Mouse (Mus musculus): ENCODE data around the gene Tecta.

Gene Tecta

GRCm38 (mm10) chr9:42321442-42321841 is 78.3 kb downstream of the Tecta start:
- DNase-seq (ENCODE audit: low read depth, low spot score) = no peak

DNA sequence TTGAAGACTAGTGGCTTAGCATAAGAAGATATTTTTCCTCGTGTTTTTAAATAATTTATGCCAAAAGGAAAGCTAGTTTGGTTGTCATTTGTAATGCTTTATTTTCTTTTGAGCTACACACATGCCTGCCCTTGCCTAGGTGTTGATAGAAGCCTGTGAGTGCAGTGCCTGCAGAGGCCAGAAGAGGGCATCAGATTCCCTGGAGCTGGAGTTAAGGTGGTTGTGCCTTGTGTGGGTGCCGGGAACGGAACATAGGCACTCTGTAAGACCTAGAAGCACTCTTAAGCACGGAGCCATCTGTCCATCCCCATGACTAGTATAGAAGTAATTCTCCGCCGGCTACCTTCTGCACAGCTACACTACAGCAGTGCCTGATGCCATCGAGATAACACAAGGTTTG is 79.1 kb downstream of the Tecta start:
- DNase-seq (ENCODE audit: low read depth, low spot score) = no peak

- DNase-seq (ENCODE audit: low read depth, low spot score) = no peak
Measured at GRCm38 (mm10) chr9:42318455-42318987, 81.2 kb downstream of the Tecta start.

DNA sequence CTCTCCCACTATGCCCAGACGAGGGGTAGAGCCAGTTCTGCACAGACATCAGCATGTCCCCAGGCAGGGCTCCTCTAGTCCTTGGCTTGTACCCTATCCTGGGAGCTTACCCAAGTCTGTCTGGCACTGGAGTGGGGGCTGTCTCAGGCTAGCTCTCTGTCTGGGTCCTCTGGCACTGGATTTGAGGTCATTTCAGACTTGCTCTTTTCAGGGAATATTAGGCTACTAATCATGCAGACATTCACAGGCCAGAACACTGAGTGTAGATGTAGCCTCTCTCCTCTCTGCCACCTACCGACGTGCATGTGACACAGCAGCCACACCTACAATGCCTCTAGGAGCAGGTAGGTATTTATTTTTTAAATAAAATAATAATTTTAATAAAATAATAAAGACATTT is 82.4 kb downstream of the Tecta start:
- DNase-seq (ENCODE audit: low read depth, low spot score) = no peak

GRCm38 (mm10) chr9:42315816-42316215 is 83.9 kb downstream of the Tecta start:
- DNase-seq (ENCODE audit: low read depth, low spot score) = no peak

DNA sequence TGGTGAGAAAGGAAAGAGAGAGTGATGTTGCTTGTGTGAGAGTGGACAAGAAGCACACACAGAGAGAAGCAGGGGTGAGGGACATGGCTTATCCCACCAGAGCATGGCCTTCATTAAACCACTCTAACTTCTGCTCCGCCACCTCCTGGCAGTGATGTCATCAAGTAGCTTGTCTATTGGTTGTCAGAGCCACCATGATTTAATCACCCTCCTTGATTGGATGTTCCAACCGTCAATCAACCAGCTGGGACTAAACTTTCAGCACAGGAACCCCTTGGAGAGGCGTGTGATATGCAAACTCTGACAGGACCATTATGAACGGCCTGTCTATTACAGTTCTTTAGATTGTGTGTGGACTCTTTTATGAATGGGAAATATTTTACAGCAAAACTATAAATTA is 84.8 kb downstream of the Tecta start:
- peak; percentile 22 for DNase-seq (ENCODE audit: low read depth, low spot score)

DNA sequence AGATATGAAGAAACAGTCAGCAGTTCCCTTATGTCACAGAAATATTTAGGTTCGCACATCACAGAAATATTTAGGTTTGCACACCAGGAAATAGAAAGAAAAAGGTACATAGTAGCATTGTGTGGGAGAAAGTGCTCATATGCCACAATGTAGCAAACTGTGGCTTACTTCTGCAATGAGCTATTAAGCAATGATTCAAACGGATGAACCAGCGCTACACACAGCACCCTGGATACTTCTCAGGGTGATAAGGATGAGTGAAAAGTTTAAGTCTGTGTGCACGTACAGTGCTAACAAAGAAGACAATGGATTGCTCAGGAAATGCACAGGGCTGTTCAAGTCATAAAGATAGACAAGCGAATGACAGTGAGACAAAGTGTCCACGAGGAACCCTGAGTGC is 85.3 kb downstream of the Tecta start:
- no peak for DNase-seq (ENCODE audit: low read depth, low spot score)

- DNase-seq (ENCODE audit: low read depth, low spot score) = peak; percentile 19
Measured at GRCm38 (mm10) chr9:42313872-42314271, 85.9 kb downstream of the Tecta start.

GRCm38 (mm10) chr9:42311311-42311710 is 88.4 kb downstream of the Tecta start:
- DNase-seq (ENCODE audit: low read depth, low spot score) = no peak

GRCm38 (mm10) chr9:42303894-42304293 is 95.8 kb downstream of the Tecta start:
- DNase-seq (ENCODE audit: low read depth, low spot score) = no peak

- no peak for DNase-seq (ENCODE audit: low read depth, low spot score)
Measured at GRCm38 (mm10) chr9:42301082-42301633, 98.6 kb downstream of the Tecta start.

- no peak for DNase-seq (ENCODE audit: low read depth, low spot score)
Measured at GRCm38 (mm10) chr9:42296297-42296922, 103.3 kb downstream of the Tecta start.

DNA sequence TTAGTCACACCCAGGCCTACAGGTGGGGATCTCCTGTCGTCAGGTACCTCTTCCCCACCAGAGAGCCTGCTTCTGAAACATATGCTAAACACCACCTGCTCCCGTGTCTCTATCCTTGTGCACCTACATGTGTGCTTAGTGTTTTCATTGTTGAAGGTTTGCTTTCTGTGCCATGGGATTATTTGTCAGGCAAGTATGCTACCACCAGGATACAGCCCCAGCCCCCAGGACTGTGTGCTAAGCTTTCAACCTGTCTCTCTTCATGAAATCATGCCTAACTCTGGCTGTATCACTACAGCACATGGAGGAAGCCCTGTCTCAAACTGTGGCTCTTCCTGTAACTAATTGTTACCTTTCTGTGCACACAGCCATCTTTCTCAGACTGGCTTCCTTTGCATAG is 105.6 kb downstream of the Tecta start:
- no peak for DNase-seq (ENCODE audit: low read depth, low spot score)

DNA sequence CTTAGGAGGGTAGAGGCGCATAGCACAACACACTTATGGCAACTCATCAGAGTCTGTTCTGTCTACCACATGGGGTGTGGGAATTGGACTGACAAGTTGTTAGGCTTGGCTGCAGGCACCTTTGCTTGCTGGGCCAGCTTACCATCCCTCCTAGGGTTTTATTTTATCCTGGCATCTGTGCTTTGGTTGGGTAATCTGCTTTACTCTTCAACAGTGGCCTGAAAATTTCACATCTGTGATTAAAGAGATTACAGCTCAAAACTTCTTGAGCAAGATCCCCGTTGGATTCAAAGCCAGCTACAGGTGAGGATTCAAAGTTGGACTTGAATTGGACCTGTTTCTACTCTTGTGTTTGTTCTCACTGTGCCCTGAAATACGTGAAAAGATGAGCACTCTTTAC is 106.1 kb downstream of the Tecta start:
- DNase-seq (ENCODE audit: low read depth, low spot score) = no peak

GRCm38 (mm10) chr9:42293051-42293450 is 106.7 kb downstream of the Tecta start:
- no peak for DNase-seq (ENCODE audit: low read depth, low spot score)

DNA sequence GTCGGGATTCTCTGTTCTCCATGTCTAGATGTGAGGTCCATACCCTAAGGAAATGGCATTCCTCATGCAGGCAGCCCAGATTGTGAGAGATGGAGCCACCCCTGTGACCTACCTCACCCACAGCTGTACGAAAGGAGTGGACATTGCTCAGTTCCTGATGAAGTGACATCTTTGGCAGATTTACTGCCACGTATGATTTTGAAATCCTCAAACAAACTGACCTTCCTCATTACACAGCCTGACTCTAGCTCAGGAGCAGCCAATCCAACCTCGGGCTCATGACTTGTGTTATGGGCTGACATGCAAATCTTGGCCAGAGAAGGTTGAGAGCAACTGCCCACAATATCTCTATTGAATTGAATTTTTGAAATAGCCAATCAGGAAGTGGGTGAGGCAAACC is 120.1 kb downstream of the Tecta start:
- no peak for DNase-seq (ENCODE audit: low read depth, low spot score)

Measured in embryo, embryonic 11.5 days (tissue).